9 mouse cellular contexts compared by ENCODE assay signal in genomic region chrX:6261469-6261868, GRCm38 (mm10). TPM values are rescaled to one million over a fixed set of nuclear protein-coding genes. Genes with fewer than 3 reads are reported as not detected.
DNase-seq lines count a peak whose midpoint lies in the region; ATAC-seq and TF ChIP-seq lines count a peak whose summit lies in the region.
"Had no signal": no experiment of that assay in that cellular context is flagged by ENCODE, and none has a peak within 500 bp of the region (broad histone marks: within the 10 kb centered on the region; RNA-seq: fewer than 3 reads in every experiment).

No protein-coding gene starts in this region.

- H3K27ac ChIP-seq in bone marrow macrophage, adult 2 months (ENCODE audit: insufficient read depth, low read depth, low read length), result no peak overlapping the region
- no peak overlapping the region for H3K27ac ChIP-seq in embryonic facial prominence, embryonic 14.5 days (replicated peaks; ENCODE audit: low read depth, low read length)
- no peak overlapping the region for H3K27ac ChIP-seq in heart, postnatal 0 days (ENCODE audit: low read depth)
- no peak overlapping the region for H3K27ac ChIP-seq in lung, embryonic 14.5 days (ENCODE audit: low read depth)
- H3K27ac ChIP-seq: heart, embryonic 13.5 days had no signal

- no peak for ATAC-seq in embryonic facial prominence, embryonic 14.5 days (ENCODE audit: low read depth)
- peak; percentile 48; the same call in 1 of the 2 replicates for ATAC-seq in heart, postnatal 0 days (ENCODE audit: insufficient read depth, low read depth)
- ATAC-seq in lung, embryonic 14.5 days (ENCODE audit: insufficient read depth), result peak; percentile 63; the same call in 1 of the 2 replicates

- no peaks in the 10 kb centered on the region for H3K27me3 ChIP-seq in embryonic facial prominence, embryonic 14.5 days (replicated peaks; ENCODE audit: control insufficient read depth, insufficient read depth, low read length)
- H3K27me3 ChIP-seq in heart, postnatal 0 days (ENCODE audit: control insufficient read depth, insufficient read depth, low read length), result no peaks in the 10 kb centered on the region
- no peaks in the 10 kb centered on the region for H3K27me3 ChIP-seq in lung, embryonic 14.5 days (ENCODE audit: insufficient read depth, low read length)
- H3K27me3 ChIP-seq: heart, embryonic 13.5 days had no signal

- peak; percentile 28 for DNase-seq in ES-CJ7 (ENCODE audit: low read depth, low spot score)
- peak; percentile 64 for DNase-seq in embryonic facial prominence, embryonic 14.5 days (ENCODE audit: low spot score)
- peak; percentile 27 for DNase-seq in heart, postnatal 0 days (ENCODE audit: low spot score)
- peak; percentile 56 to 76 for DNase-seq in layer of hippocampus, adult 18-20 months (ENCODE audit: low spot score in 2 of 2)
- peak; percentile 86 for DNase-seq in lung, embryonic 14.5 days
- DNase-seq in retina, adult 2 months (ENCODE audit: low read depth, low spot score), result peak; percentile 36
- peak; percentile 10 for DNase-seq in urinary bladder, postnatal 10 days (ENCODE audit: low spot score)

- H3K4me1 ChIP-seq in bone marrow macrophage, adult 2 months (ENCODE audit: control insufficient read depth, insufficient read depth, low read length), result no peaks in the 10 kb centered on the region
- no peaks in the 10 kb centered on the region for H3K4me1 ChIP-seq in embryonic facial prominence, embryonic 14.5 days (ENCODE audit: control insufficient read depth, insufficient read depth, low read length)
- H3K4me1 ChIP-seq in heart, postnatal 0 days (ENCODE audit: control insufficient read depth, insufficient read depth), result no peaks in the 10 kb centered on the region
- no peaks in the 10 kb centered on the region for H3K4me1 ChIP-seq in lung, embryonic 14.5 days (ENCODE audit: insufficient read depth)

- no peaks in the 10 kb centered on the region for H3K36me3 ChIP-seq in embryonic facial prominence, embryonic 14.5 days (ENCODE audit: control insufficient read depth, insufficient read depth, low read length)
- no peaks in the 10 kb centered on the region for H3K36me3 ChIP-seq in heart, postnatal 0 days (replicated peaks; ENCODE audit: control insufficient read depth, insufficient read depth, low read length)
- H3K36me3 ChIP-seq in lung, embryonic 14.5 days (ENCODE audit: insufficient read depth), result no peaks in the 10 kb centered on the region
- H3K36me3 ChIP-seq: heart, embryonic 13.5 days had no signal

- no peak overlapping the region for H3K9ac ChIP-seq in embryonic facial prominence, embryonic 14.5 days (ENCODE audit: low read depth, low read length)
- H3K9ac ChIP-seq in heart, postnatal 0 days (replicated peaks; ENCODE audit: low read depth, low read length), result no peak overlapping the region
- H3K9ac ChIP-seq in lung, embryonic 14.5 days, result no peak overlapping the region
- H3K9ac ChIP-seq: heart, embryonic 13.5 days had no signal

- 74% methylated on average over 1 of the region's 1 CpGs for WGBS in embryonic facial prominence, embryonic 14.5 days
- 71% methylated on average over 1 of the region's 1 CpGs for WGBS in heart, postnatal 0 days
- WGBS in lung, embryonic 14.5 days, result 68% methylated on average over 1 of the region's 1 CpGs

- peak; percentile 45; the same call in 1 of the 2 replicates for TF ChIP-seq CTCF in bone marrow macrophage, adult 2 months (IDR thresholded peaks at IDR 0.05; ENCODE audit: low read depth, low read length)
- TF ChIP-seq CTCF in heart, postnatal 0 days (IDR thresholded peaks at IDR 0.05; ENCODE audit: low read depth), result peak; percentile 84
- TF ChIP-seq CTCF in lung, embryonic 14.5 days (IDR thresholded peaks at IDR 0.05; ENCODE audit: low read depth), result peak; percentile 91

- TF ChIP-seq POLR2A in bone marrow macrophage, adult 2 months (IDR thresholded peaks at IDR 0.05; ENCODE audit: borderline replicate concordance, low read depth, low read length), result no peak

- no peak overlapping the region for H3K4me2 ChIP-seq in embryonic facial prominence, embryonic 14.5 days (ENCODE audit: low read depth, low read length)
- no peak overlapping the region for H3K4me2 ChIP-seq in heart, postnatal 0 days (ENCODE audit: low read depth, low read length)
- no peak overlapping the region for H3K4me2 ChIP-seq in lung, embryonic 14.5 days
- H3K4me2 ChIP-seq: heart, embryonic 13.5 days had no signal

- TF ChIP-seq EP300 in heart, postnatal 0 days (IDR thresholded peaks at IDR 0.05; ENCODE audit: low read depth), result no peak

- no peaks in the 10 kb centered on the region for H3K9me3 ChIP-seq in embryonic facial prominence, embryonic 14.5 days (ENCODE audit: control insufficient read depth, low read length)
- no peaks in the 10 kb centered on the region for H3K9me3 ChIP-seq in heart, postnatal 0 days (replicated peaks; ENCODE audit: control insufficient read depth, low read length)
- no peaks in the 10 kb centered on the region for H3K9me3 ChIP-seq in lung, embryonic 14.5 days (ENCODE audit: low read depth, low read length)
- H3K9me3 ChIP-seq: heart, embryonic 13.5 days had no signal

- H3K4me3 ChIP-seq in bone marrow macrophage, adult 2 months (ENCODE audit: insufficient read depth, low read length), result no peak overlapping the region
- no peak overlapping the region for H3K4me3 ChIP-seq in embryonic facial prominence, embryonic 14.5 days (ENCODE audit: low read depth, low read length)
- H3K4me3 ChIP-seq in heart, postnatal 0 days (ENCODE audit: low read depth, low read length), result no peak overlapping the region
- H3K4me3 ChIP-seq in lung, embryonic 14.5 days (ENCODE audit: low read depth, low read length), result no peak overlapping the region
- H3K4me3 ChIP-seq: heart, embryonic 13.5 days had no signal

RNA-seq across cellular contexts. Expression of gene Bmp15, which starts 59.1 kb away (rescaled TPM):
- not detected in 2 replicates for polyA plus RNA-seq in bone marrow macrophage, adult 2 months (2012; ENCODE audit: insufficient read depth, insufficient read length, missing spikeins)
- polyA plus RNA-seq in embryonic facial prominence, embryonic 14.5 days (2014; fragmentation: Nextera tagmentation; extraction: Ambion mirVana), result 0.13 and 0.18 TPM in 2 replicates
- total RNA-seq in heart, postnatal 0 days (2014; rRNA removed; ENCODE audit: low replicate concordance), result 0.19 and 0.73 TPM in 2 replicates
- 0.18 and 0.19 TPM in 2 replicates for polyA plus RNA-seq in heart, postnatal 0 days (2015; fragmentation: Nextera tagmentation; extraction: Ambion mirVana)
- under 1 TPM; 0.12 to 0.20 TPM for total RNA-seq in layer of hippocampus, adult 18-20 months (2021)
- 0.08 TPM in 1 of 2 replicates, not detected in the other for polyA plus RNA-seq in lung, embryonic 14.5 days (2014; fragmentation: Nextera tagmentation; extraction: Ambion mirVana)

Comparison
In these comparisons a context has a peak if more than half of its experiments do, and no peak if none do; other contexts are left out.
1. DNase-seq: peak in every context shown above with its lines; median percentile 86 in lung, embryonic 14.5 days; 66 in layer of hippocampus, adult 18-20 months; 64 in embryonic facial prominence, embryonic 14.5 days; 36 in retina, adult 2 months; 28 in ES-CJ7; 27 in heart, postnatal 0 days; 10 in urinary bladder, postnatal 10 days.